In genomic region chr2:166852270-166852669, GRCm38 (mm10) we compare ENCODE assay signal across 12 mouse cellular contexts. TPM values are rescaled to one million over a fixed set of nuclear protein-coding genes. Genes with fewer than 3 reads are reported as not detected.
DNase-seq lines count a peak whose midpoint lies in the region; ATAC-seq and TF ChIP-seq lines count a peak whose summit lies in the region.
"Had no signal": no experiment of that assay in that cellular context is flagged by ENCODE, and none has a peak within 500 bp of the region (broad histone marks: within the 10 kb centered on the region; RNA-seq: fewer than 3 reads in every experiment).

No protein-coding gene starts in this region.

- intact Hi-C loops in gastrocnemius, postnatal 14 days (cut with DNase I; ENCODE audit: low total_unique reads), result no loop called here

- no peak overlapping the region for H3K9ac ChIP-seq in liver, adult 2 months (ENCODE audit: low read depth, low read length)
- no peak overlapping the region for H3K9ac ChIP-seq in ES-Bruce4 (ENCODE audit: low read depth, poor library complexity, severe bottlenecking)
- no peak overlapping the region for H3K9ac ChIP-seq in intestine, embryonic 15.5 days
- H3K9ac ChIP-seq: limb, embryonic 13.5 days had no signal

- peak; percentile 25 for DNase-seq in CD4-positive, CD25-positive, alpha-beta regulatory T cell, adult 2 months (ENCODE audit: low read depth, low spot score)
- no peak for DNase-seq in liver, adult 2 months (ENCODE audit: extremely low read depth, low read depth, low spot score)
- no peak for DNase-seq in liver
- DNase-seq in gastrocnemius, postnatal 14 days, result no peak
- DNase-seq: cerebellum, adult 11 months; kidney, adult 11 months; retina, postnatal 1 day had no signal

- H3K27me3 ChIP-seq in liver, adult 2 months (ENCODE audit: control insufficient read depth, insufficient read depth, low read length), result no peaks in the 10 kb centered on the region
- no peaks in the 10 kb centered on the region for H3K27me3 ChIP-seq in ES-Bruce4 (ENCODE audit: control insufficient read depth, insufficient read depth, low read length, poor library complexity, severe bottlenecking)
- H3K27me3 ChIP-seq in intestine, embryonic 15.5 days (replicated peaks), result no peaks in the 10 kb centered on the region
- H3K27me3 ChIP-seq: limb, embryonic 13.5 days had no signal

- no peak overlapping the region for H3K4me3 ChIP-seq in liver, adult 2 months (ENCODE audit: insufficient read depth, low read depth, low read length)
- no peak overlapping the region for H3K4me3 ChIP-seq in ES-Bruce4 (ENCODE audit: low read depth, low read length)
- no peak overlapping the region for H3K4me3 ChIP-seq in cortical plate, adult 2 months (ENCODE audit: insufficient read depth, low read length)
- no peak overlapping the region for H3K4me3 ChIP-seq in intestine, embryonic 15.5 days (replicated peaks)
- H3K4me3 ChIP-seq: limb, embryonic 13.5 days had no signal

- TF ChIP-seq CTCF in liver, adult 2 months (IDR thresholded peaks at IDR 0.05; ENCODE audit: low read depth, low read length), result peak; percentile 54; the same call in 1 of the 2 replicates
- peak; percentile 42 for TF ChIP-seq CTCF in ES-Bruce4 (IDR thresholded peaks at IDR 0.05; ENCODE audit: low read depth, low read length)
- peak; percentile 25; the same call in 1 of the 2 replicates for TF ChIP-seq CTCF in cortical plate, adult 2 months (IDR thresholded peaks at IDR 0.05; ENCODE audit: extremely low read depth, insufficient read depth, low read length)

- peaks cover 5% of the 10 kb centered on the region for H3K4me1 ChIP-seq in liver, adult 2 months (ENCODE audit: control insufficient read depth, insufficient read depth, low read length)
- no peaks in the 10 kb centered on the region for H3K4me1 ChIP-seq in ES-Bruce4 (ENCODE audit: control insufficient read depth, insufficient read depth, low read length)
- no peaks in the 10 kb centered on the region for H3K4me1 ChIP-seq in cortical plate, adult 2 months (ENCODE audit: control insufficient read depth, insufficient read depth, low read length)
- no peaks in the 10 kb centered on the region for H3K4me1 ChIP-seq in intestine, embryonic 15.5 days (replicated peaks)
- H3K4me1 ChIP-seq: limb, embryonic 13.5 days had no signal

- no peak for TF ChIP-seq EP300 in ES-Bruce4 (IDR thresholded peaks at IDR 0.05; ENCODE audit: insufficient read depth, low read depth, low read length)

- H3K9me3 ChIP-seq in ES-Bruce4 (replicated peaks; ENCODE audit: control insufficient read depth, insufficient read depth, low read length, poor library complexity, severe bottlenecking), result no peaks in the 10 kb centered on the region
- peaks cover 3% of the 10 kb centered on the region; the same call in 1 of the 2 replicates for H3K9me3 ChIP-seq in intestine, embryonic 15.5 days

- H3K36me3 ChIP-seq in liver, adult 2 months (ENCODE audit: control insufficient read depth, insufficient read depth, low read length), result peaks cover 27% of the 10 kb centered on the region
- H3K36me3 ChIP-seq in ES-Bruce4 (ENCODE audit: control insufficient read depth, insufficient read depth, low read length, poor library complexity, severe bottlenecking), result 0 out of 2 replicates have a peak, but pooled peaks cover 5% of the 10 kb centered on the region
- H3K36me3 ChIP-seq in intestine, embryonic 15.5 days, result peaks cover 27% of the 10 kb centered on the region

- no peak for ATAC-seq in CD4-positive, CD25-positive, alpha-beta regulatory T cell, adult 4 months
- no peak for ATAC-seq in intestine, embryonic 15.5 days

- no peak overlapping the region for H3K27ac ChIP-seq in liver, adult 2 months (replicated peaks; ENCODE audit: insufficient read depth, low read depth, low read length)
- no peak overlapping the region for H3K27ac ChIP-seq in ES-Bruce4 (ENCODE audit: insufficient read depth, low read length)
- H3K27ac ChIP-seq in cortical plate, adult 2 months (ENCODE audit: insufficient read depth, low read length), result no peak overlapping the region
- no peak overlapping the region for H3K27ac ChIP-seq in intestine, embryonic 15.5 days
- H3K27ac ChIP-seq: limb, embryonic 13.5 days had no signal

- 96% methylated on average over 7 of the region's 7 CpGs for WGBS in liver, adult 2 months
- WGBS in intestine, embryonic 15.5 days, result 96% methylated on average over 7 of the region's 7 CpGs

- no peak overlapping the region for H3K4me2 ChIP-seq in intestine, embryonic 15.5 days (replicated peaks)
- H3K4me2 ChIP-seq: limb, embryonic 13.5 days had no signal

- H3K79me2 ChIP-seq in liver, adult 2 months (ENCODE audit: control insufficient read depth, insufficient read depth, low read length), result no peaks in the 10 kb centered on the region

- no peak for TF ChIP-seq POLR2A in liver, adult 2 months (IDR thresholded peaks at IDR 0.05; ENCODE audit: extremely low read depth, insufficient read depth, low read length)
- TF ChIP-seq POLR2A in ES-Bruce4 (IDR thresholded peaks at IDR 0.05; ENCODE audit: insufficient read depth, low read length), result no peak
- no peak for TF ChIP-seq POLR2A in cortical plate, adult 2 months (IDR thresholded peaks at IDR 0.05; ENCODE audit: extremely low read depth, insufficient read depth, low read length)

RNA-seq across cellular contexts. Expression of gene Arfgef2, which starts 46.9 kb away (rescaled TPM):
- polyA plus RNA-seq in CD4-positive, CD25-positive, alpha-beta regulatory T cell, adult 4 months (2017; shearing (Covaris generic)), result 1 to 10 TPM; 3.4 to 4.3 TPM
- total RNA-seq in liver, adult 2 months (2014; rRNA removed), result 18.3 and 26.0 TPM in 2 replicates
- 13.5 and 15.8 TPM in 2 replicates for polyA plus RNA-seq in liver, adult 2 months (2012; rRNA removed)
- 25.8 and 28.3 TPM in 2 replicates for polyA plus RNA-seq in ES-Bruce4 (2011; ENCODE audit: insufficient read depth, insufficient read length, low read depth, missing spikeins)
- polyA plus RNA-seq in cortical plate, adult 2 months (2012; rRNA removed), result 22.9 and 24.3 TPM in 2 replicates
- total RNA-seq in gastrocnemius, postnatal 14 days (2021), result 10 to 100 TPM; 18.5 to 20.7 TPM
- 6.7 and 6.9 TPM in 2 replicates for polyA plus RNA-seq in intestine, embryonic 15.5 days (2015; fragmentation: Nextera tagmentation; extraction: Ambion mirVana)

RNA-seq across cellular contexts. Expression of gene Cse1l, which starts 53.6 kb away (rescaled TPM):
- 10 to 100 TPM; 59.7 to 62.8 TPM for polyA plus RNA-seq in CD4-positive, CD25-positive, alpha-beta regulatory T cell, adult 4 months (2017; shearing (Covaris generic))
- 27.0 and 29.7 TPM in 2 replicates for total RNA-seq in liver, adult 2 months (2014; rRNA removed)
- 8.3 and 10.7 TPM in 2 replicates for polyA plus RNA-seq in liver, adult 2 months (2012; rRNA removed)
- 273 and 298 TPM in 2 replicates for polyA plus RNA-seq in ES-Bruce4 (2011; ENCODE audit: insufficient read depth, insufficient read length, low read depth, missing spikeins)
- polyA plus RNA-seq in cortical plate, adult 2 months (2012; rRNA removed), result 44.3 and 45.1 TPM in 2 replicates
- 10 to 100 TPM; 46.8 to 50.2 TPM for total RNA-seq in gastrocnemius, postnatal 14 days (2021)
- 92.2 and 107 TPM in 2 replicates for polyA plus RNA-seq in intestine, embryonic 15.5 days (2015; fragmentation: Nextera tagmentation; extraction: Ambion mirVana)

RNA-seq across cellular contexts. Expression of gene Trp53rkb, which starts 59.9 kb away (rescaled TPM):
- under 1 TPM; 0.14 to 0.24 TPM for polyA plus RNA-seq in CD4-positive, CD25-positive, alpha-beta regulatory T cell, adult 4 months (2017; shearing (Covaris generic))
- total RNA-seq in liver, adult 2 months (2014; rRNA removed), result 1.5 and 1.8 TPM in 2 replicates
- polyA plus RNA-seq in liver, adult 2 months (2012; rRNA removed), result 3.0 and 3.1 TPM in 2 replicates
- 2.4 and 4.3 TPM in 2 replicates for polyA plus RNA-seq in ES-Bruce4 (2011; ENCODE audit: insufficient read depth, insufficient read length, low read depth, missing spikeins)
- 6.9 and 8.6 TPM in 2 replicates for polyA plus RNA-seq in cortical plate, adult 2 months (2012; rRNA removed)
- total RNA-seq in gastrocnemius, postnatal 14 days (2021), result 1 to 10 TPM; 3.1 to 4.3 TPM
- 6.4 and 6.7 TPM in 2 replicates for polyA plus RNA-seq in intestine, embryonic 15.5 days (2015; fragmentation: Nextera tagmentation; extraction: Ambion mirVana)
